Mouse (Mus musculus) myocyte (in vitro differentiated cells): Measurements from ENCODE around the gene Neto2.
"Not testable (repeated sequence)": the region's sequence is repeated elsewhere in the genome, so short reads cannot be mapped to it uniquely, and the experiment has no call there.

Experiments used
- CEBPB ChIP-seq: IDR thresholded peaks from 2 replicates; pipeline ENCODE4 v1.6.1; 2011; ENCODE audit warnings: mild to moderate bottlenecking, moderate library complexity; ENCODE audit not compliant: poor library complexity, insufficient read depth, severe bottlenecking
- POLR2A ChIP-seq: IDR thresholded peaks from one replicate; pipeline ENCODE4 v1.6.1; 2011; ENCODE audit warnings: low read depth, mild to moderate bottlenecking, control low read depth, moderate library complexity; ENCODE audit not compliant: insufficient read length
- SRF ChIP-seq: IDR thresholded peaks from one replicate; pipeline ENCODE4 v1.6.1; 2011; ENCODE audit warnings: low read depth; ENCODE audit not compliant: control insufficient read depth, insufficient read length
- TCF12 ChIP-seq: IDR thresholded peaks from one replicate; pipeline ENCODE4 v1.6.1; 2011; ENCODE audit warnings: mild to moderate bottlenecking, control low read depth; ENCODE audit not compliant: poor library complexity, insufficient read depth, severe bottlenecking

- not testable (repeated sequence) for TF ChIP-seq POLR2A, SRF, TCF12, CEBPB
These were observed 83.6 kb downstream of the Neto2 start for GRCm38 (mm10) chr8:85617125-85617524.
